Mouse (Mus musculus) CH12.LX (cell line): ENCODE results near the gene Gm45844. TPM values are rescaled to one million over a fixed set of nuclear protein-coding genes. Genes with fewer than 3 reads are reported as not detected.
"Not testable (repeated sequence)": the region's sequence is repeated elsewhere in the genome, so short reads cannot be mapped to it uniquely, and the experiment has no call there.

ENCODE experiments used
- DNase-seq: peaks from one replicate; pipeline ENCODE4 v3.0.0-alpha.2; 2013; ENCODE audit errors: extremely low read depth
- H3K27ac ChIP-seq: 2 replicates; pipeline ENCODE4 v1.5.1; 2012; ENCODE audit warnings: low read depth, mild to moderate bottlenecking, control low read depth, moderate library complexity; ENCODE audit not compliant: insufficient read depth
- H3K27me3 ChIP-seq: replicated peaks from 2 replicates; pipeline ENCODE3; 2012; ENCODE audit warnings: inconsistent platforms
- H3K36me3 ChIP-seq, 2 experiments: replicated peaks in 1 of 2; 2 replicates each; pipeline versions ENCODE3 to v1.6.1; 2012; ENCODE audit warnings: inconsistent platforms in 1 of 2, low read length in 1 of 2, mild to moderate bottlenecking in 1 of 2, mixed read lengths in 1 of 2, moderate library complexity in 1 of 2; ENCODE audit not compliant: control insufficient read depth in 1 of 2, insufficient read depth in 1 of 2
- H3K4me1 ChIP-seq, 2 experiments: 2 replicates each; pipeline ENCODE4 v1.6.1; 2012; ENCODE audit warnings: inconsistent platforms in 1 of 2, moderate library complexity in 1 of 2; ENCODE audit not compliant: insufficient read depth in 2 of 2, control insufficient read depth in 1 of 2
- H3K4me2 ChIP-seq: 2 replicates; pipeline ENCODE4 v1.6.1; 2012; ENCODE audit warnings: low read depth, mild to moderate bottlenecking, control low read depth; ENCODE audit not compliant: poor library complexity, insufficient read depth, severe bottlenecking
- H3K4me3 ChIP-seq, 3 experiments: fragments of 150-350 bp in 1 of 3; sonication (generic) in 1 of 3; replicated peaks in 1 of 3; 2 replicates each; pipeline versions ENCODE3 to v1.5.1; 2011 to 2012; ENCODE audit warnings: low read depth in 2 of 3, low read length in 2 of 3, mild to moderate bottlenecking in 2 of 3, moderate library complexity in 2 of 3, control low read depth in 1 of 3, improper control_type of control experiment in 1 of 3, inconsistent platforms in 1 of 3, mixed read lengths in 1 of 3; ENCODE audit not compliant: poor library complexity in 1 of 3
- H3K79me2 ChIP-seq: replicated peaks from 2 replicates; pipeline ENCODE4 v1.6.1; 2012; ENCODE audit warnings: mild to moderate bottlenecking, moderate library complexity; ENCODE audit not compliant: control insufficient read depth, poor library complexity, insufficient read depth, severe bottlenecking; ENCODE audit errors: extremely low read depth
- H3K9ac ChIP-seq: 2 replicates; pipeline ENCODE4 v1.6.1; 2012; ENCODE audit warnings: low read depth, mild to moderate bottlenecking, control low read depth, moderate library complexity; ENCODE audit not compliant: insufficient read depth
- H3K9me3 ChIP-seq: replicated peaks from 2 replicates; pipeline ENCODE3; 2012; ENCODE audit warnings: low read length, inconsistent platforms, mixed read lengths
- CTCF ChIP-seq, 2 experiments: IDR thresholded peaks in 1 of 2; conservative IDR thresholded peaks in 1 of 2; 2 replicates each; pipeline ENCODE4 v1.5.1; 2011 to 2012; ENCODE audit warnings: low read depth in 2 of 2, low read length in 2 of 2, improper control_type of control experiment in 1 of 2, inconsistent platforms in 1 of 2, mild to moderate bottlenecking in 1 of 2, moderate library complexity in 1 of 2
- ELF1 ChIP-seq: IDR thresholded peaks from 2 replicates; pipeline ENCODE4 v1.6.1; 2014; ENCODE audit warnings: low read depth, mild to moderate bottlenecking, inconsistent platforms, low read length, improper control_type of control experiment
- HCFC1 ChIP-seq: IDR thresholded peaks from 2 replicates; pipeline ENCODE4 v1.6.1; 2012; ENCODE audit warnings: low read depth, mild to moderate bottlenecking, inconsistent platforms, low read length, improper control_type of control experiment
- KAT2A ChIP-seq: IDR thresholded peaks from 2 replicates; pipeline ENCODE4 v1.6.1; 2012; ENCODE audit warnings: low read length, improper control_type of control experiment, inconsistent platforms; ENCODE audit not compliant: insufficient replicate concordance
- MYC ChIP-seq: IDR thresholded peaks from 2 replicates; pipeline ENCODE4 v1.6.1; 2011; ENCODE audit warnings: low read depth, mild to moderate bottlenecking, improper control_type of control experiment, low read length
- RAD21 ChIP-seq: IDR thresholded peaks from 2 replicates; pipeline ENCODE4 v1.6.1; 2011; ENCODE audit warnings: low read depth, mild to moderate bottlenecking, low read length, improper control_type of control experiment, moderate library complexity
- RCOR1 ChIP-seq: conservative IDR thresholded peaks from 2 replicates; pipeline ENCODE4 v1.6.1; 2012; ENCODE audit warnings: low read depth, mild to moderate bottlenecking, inconsistent platforms, low read length, improper control_type of control experiment
- SMC3 ChIP-seq: IDR thresholded peaks from 2 replicates; pipeline ENCODE4 v1.6.1; 2011; ENCODE audit warnings: low read depth, low read length, improper control_type of control experiment
- TCF12 ChIP-seq: IDR thresholded peaks from 2 replicates; pipeline ENCODE4 v1.6.1; 2014; ENCODE audit warnings: low read depth, mild to moderate bottlenecking, inconsistent platforms, low read length, improper control_type of control experiment
- dilution Hi-C: fragments of 300-500 bp; cut with MboI; formaldehyde crosslinking; loops from 2 replicates; pipeline ENCODE4 v1.14.3; 2020; ENCODE audit warnings: low sequenced_read_pairs; ENCODE audit not compliant: extremely low pct_unique_long_range_greater_than_20kb, extremely low pct_ligation_motif_present
- in situ Hi-C: fragments of 300-500 bp; cut with MboI; formaldehyde crosslinking; loops from 3 replicates; pipeline ENCODE4 v1.14.3; 2019; ENCODE audit warnings: low sequenced_read_pairs, low pct_ligation_motif_present, low pct_unique_long_range_greater_than_20kb, mixed read lengths
- polyA plus RNA-seq: library from polyadenylated mRNA; unstranded; fragments of >175 nt; gene quantifications from 2 replicates; pipeline ENCODE4 v1.2.1, GENCODE M21; 2012; ENCODE audit warnings: low read depth; ENCODE audit not compliant: insufficient read length
- total RNA-seq, 2 experiments: library from RNA; depleted of rRNA; stranded (reverse); fragments of 300-350 nt in 1 of 2; fragments of >200 nt in 1 of 2; gene quantifications; 2 replicates each; pipeline ENCODE4 v1.2.3; 2012 to 2014

Gm45844 gene
- total and polyA plus RNA-seq, 3 experiments: 0.34 TPM; not detected in 2

DNA sequence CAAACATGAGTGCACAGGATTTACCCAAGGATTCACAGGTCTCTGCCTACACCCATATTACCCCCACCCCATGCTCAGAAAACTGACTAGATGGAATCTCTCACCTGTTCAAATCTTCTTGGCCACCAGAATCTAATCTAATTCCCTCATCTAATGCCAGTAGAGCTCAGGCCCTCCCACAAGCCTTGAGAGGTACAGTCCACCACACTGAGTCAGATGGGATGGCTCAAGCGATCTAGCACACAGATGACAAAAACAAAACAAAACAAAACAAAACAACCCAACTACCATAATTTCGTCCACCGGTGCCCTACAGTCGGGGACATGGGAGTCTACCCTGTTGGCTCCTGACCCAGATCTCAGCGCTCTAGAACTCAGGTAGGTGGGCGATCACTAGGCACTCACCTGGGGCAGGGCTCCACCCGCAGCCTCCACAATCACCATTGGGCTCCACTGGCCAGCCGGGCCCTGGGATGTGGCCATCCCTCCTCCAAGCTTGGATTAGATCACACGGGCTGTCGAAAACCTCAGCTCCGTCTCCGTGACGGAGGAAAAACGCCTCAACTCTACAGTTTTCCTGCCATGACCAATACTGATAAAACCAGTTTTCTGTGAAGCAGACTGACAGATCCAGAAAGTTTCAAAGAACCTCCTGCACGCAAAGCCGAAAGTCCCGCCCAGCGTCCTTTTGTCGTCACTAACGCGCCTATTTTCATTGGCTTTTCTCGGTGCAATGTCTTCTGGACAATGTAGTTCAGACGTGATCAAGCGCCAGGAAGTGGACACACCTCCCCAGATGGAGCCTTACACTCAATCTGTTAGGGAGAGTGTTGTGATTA is 68.6 kb downstream of the Gm45844 start, which contains the start of gene Zfp772:
TSS of gene Zfp772 (minus strand) at position 686 of the 839 bp plus-strand sequence.
- H3K36me3 ChIP-seq, dilution Hi-C loops, H3K79me2 ChIP-seq, H3K9me3 ChIP-seq, H3K27me3 ChIP-seq, H3K27ac ChIP-seq, H3K4me1 ChIP-seq: not testable (repeated sequence)
- in situ Hi-C loops: loop anchor here (10.0 kb wide), 1 partner anchor 85 kb away; no protein-coding TSS in a partner anchor
- Histone ChIP-seq H3K4me2 (peak within 1 kb of the TSS; percentile 88; the same call in 1 of the 2 replicates), H3K4me3 (peak within 1 kb of the TSS; percentile 23 to 59 (median 54)), H3K9ac (peak within 1 kb of the TSS; percentile 33; the same call in 1 of the 2 replicates)
- TF ChIP-seq HCFC1 (peak; percentile 74), ELF1 (peak; percentile 51; the same call in 1 of the 2 replicates), KAT2A (peak; percentile 27; the same call in 1 of the 2 replicates)
- peak; percentile 49 for DNase-seq

DNA sequence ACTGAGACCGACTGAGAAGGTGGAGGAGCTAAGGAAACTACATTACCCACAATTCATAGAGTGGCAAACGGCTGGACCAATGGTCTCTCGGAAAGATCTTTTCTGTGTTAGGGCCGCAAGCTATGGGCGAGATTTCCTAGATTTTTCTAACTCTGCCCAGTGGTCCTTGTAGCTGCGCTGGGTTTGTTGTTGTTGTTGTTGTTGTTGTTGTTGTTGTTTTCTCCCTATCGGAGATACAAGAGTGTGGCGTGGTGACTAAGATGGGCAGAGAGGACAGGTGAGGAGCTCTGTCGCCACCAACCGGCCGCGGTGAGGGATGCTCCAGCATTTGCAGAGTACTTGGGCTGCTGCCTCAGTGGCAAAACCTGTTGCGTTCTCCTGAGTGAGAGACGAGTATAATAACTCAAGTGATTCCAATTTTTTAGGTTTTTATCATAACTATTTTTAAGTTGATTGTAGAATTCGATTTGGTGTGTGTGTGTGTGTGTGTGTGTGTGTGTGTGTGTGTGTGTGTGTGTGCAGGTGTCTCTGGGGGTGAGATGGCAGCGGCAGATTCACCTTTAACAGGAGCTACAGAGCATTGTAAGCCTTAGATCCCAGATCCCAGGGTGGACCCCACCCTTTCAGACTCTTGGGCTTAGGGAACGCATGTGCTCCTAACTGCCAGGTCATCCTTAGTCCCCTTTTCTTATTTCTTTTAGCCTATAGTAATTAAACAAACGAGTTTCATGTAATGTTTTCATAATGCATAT is 89.7 kb downstream of the Gm45844 start:
- H3K36me3 ChIP-seq: no peaks in the 10 kb centered on the region
- TF ChIP-seq KAT2A (peak; percentile 73; the same call in 1 of the 2 replicates), HCFC1 (peak; percentile 95), RCOR1 (no peak), RAD21 (peak; percentile 78), CTCF (conservative IDR thresholded peaks at IDR 0.05 in 1 of 2, IDR thresholded peaks at IDR 0.05 in 1 of 2; ENCODE audit: low read depth in 2 of 2, low read length in 2 of 2) (peak; percentile 27 to 87; a peak in 3 of 4 replicates), SMC3 (peak; percentile 77), MYC (no peak), TCF12 (peak; percentile 16; the same call in 1 of the 2 replicates)
- no peaks in the 10 kb centered on the region for H3K4me1 ChIP-seq
- peak overlapping the region; percentile 95 for H3K4me2 ChIP-seq
- H3K9me3 ChIP-seq: no peaks in the 10 kb centered on the region
- no peak overlapping the region for H3K27ac ChIP-seq
- peak overlapping the region; percentile 52 to 79 (median 78) for H3K4me3 ChIP-seq
- no peaks in the 10 kb centered on the region for H3K79me2 ChIP-seq
- dilution Hi-C loops (no loop called here), in situ Hi-C loops (no loop called here)
- peaks cover 3% of the 10 kb centered on the region for H3K27me3 ChIP-seq
- peak overlapping the region; percentile 38; the same call in 1 of the 2 replicates for H3K9ac ChIP-seq
- peak; percentile 56 for DNase-seq
